8 mouse cellular contexts compared by ENCODE assay signal in genomic region chr2:178277206-178277605, GRCm38 (mm10).
DNase-seq lines count a peak whose midpoint lies in the region; ATAC-seq lines count a peak whose summit lies in the region.

No protein-coding gene starts in this region.

- no peak overlapping the region for H3K9ac ChIP-seq in liver, embryonic 12.5 days

- H3K9me3 ChIP-seq in liver, embryonic 12.5 days (replicated peaks), result no peaks in the 10 kb centered on the region

- H3K4me3 ChIP-seq in liver, embryonic 12.5 days, result no peak overlapping the region

- DNase-seq in heart, adult 8-10 months (ENCODE audit: low spot score), result peak; percentile 61
- no peak for DNase-seq in heart, postnatal 25 days (ENCODE audit: low spot score)
- DNase-seq in adrenal gland, postnatal 4 days (ENCODE audit: low spot score in 2 of 2), result peak; percentile 18 to 30
- DNase-seq in urinary bladder, postnatal 25 days (ENCODE audit: low spot score), result peak; percentile 40
- DNase-seq in cerebellum, postnatal 14 days, result no peak

- H3K36me3 ChIP-seq in liver, embryonic 12.5 days, result no peaks in the 10 kb centered on the region

- intact Hi-C loops in heart, postnatal 25 days (cut with DNase I), result no loop called here

- peak; percentile 75 to 77 for ATAC-seq in hematopoietic stem cell, adult 5-6 weeks (replicated peaks in 1 of 2; ENCODE audit: insufficient read depth in 1 of 2, low FRiP score in 2 of 2, low TSS enrichment in 1 of 2, low read depth in 1 of 2, poor library complexity in 2 of 2, severe bottlenecking in 2 of 2)
- 0 out of 2 replicates have a peak, but pooled peaks have one; percentile 30 for ATAC-seq in liver, embryonic 12.5 days
- no peak for ATAC-seq in erythroblast, adult 5-6 weeks (replicated peaks; ENCODE audit: low FRiP score, poor library complexity, severe bottlenecking)

- 8% methylated on average over 6 of the region's 6 CpGs for WGBS in liver, embryonic 12.5 days (ENCODE audit: insufficient replicate concordance)

- H3K27ac ChIP-seq in liver, embryonic 12.5 days, result no peak overlapping the region

- no peaks in the 10 kb centered on the region for H3K4me1 ChIP-seq in liver, embryonic 12.5 days

- no peaks in the 10 kb centered on the region for H3K27me3 ChIP-seq in liver, embryonic 12.5 days (replicated peaks)

- H3K4me2 ChIP-seq in liver, embryonic 12.5 days, result no peak overlapping the region

Comparison
In these comparisons a context has a peak if more than half of its experiments do, and no peak if none do; other contexts are left out.
1. DNase-seq: peak in heart, adult 8-10 months (single experiment), adrenal gland, postnatal 4 days (2 of 2) and urinary bladder, postnatal 25 days (single experiment); none in heart, postnatal 25 days (single experiment) and cerebellum, postnatal 14 days (0 of 2).